Mouse (Mus musculus) midbrain, embryonic 13.5 days (tissue): ENCODE results near the gene Tomm40l. TPM values are rescaled to one million over a fixed set of nuclear protein-coding genes. Genes with fewer than 3 reads are reported as not detected.

Experiments
- ATAC-seq: fragments of 200-750 bp; cut with Nextera tagmentation; 2 replicates; pipeline ENCODE4 v1.8.0; 2017; ENCODE audit warnings: mild to moderate bottlenecking, moderate TSS enrichment, moderate library complexity
- H3K27ac ChIP-seq: fragments of 300-500 bp; sonication (generic); 2 replicates; pipeline ENCODE4 v1.5.1; 2015; ENCODE audit warnings: inconsistent platforms, mild to moderate bottlenecking, moderate library complexity
- H3K27me3 ChIP-seq: fragments of 300-500 bp; sonication (generic); 2 replicates; pipeline ENCODE4 v1.6.1; 2015; ENCODE audit warnings: mild to moderate bottlenecking, inconsistent platforms
- H3K36me3 ChIP-seq: fragments of 300-500 bp; sonication (generic); 2 replicates; pipeline ENCODE4 v1.6.1; 2015; ENCODE audit warnings: mild to moderate bottlenecking, inconsistent platforms
- H3K4me1 ChIP-seq: fragments of 300-500 bp; sonication (generic); replicated peaks from 2 replicates; pipeline ENCODE4 v1.6.1; 2015; ENCODE audit warnings: inconsistent platforms
- H3K4me2 ChIP-seq: fragments of 300-500 bp; sonication (generic); replicated peaks from 2 replicates; pipeline ENCODE4 v1.6.1; 2015; ENCODE audit warnings: moderate library complexity, mild to moderate bottlenecking, inconsistent platforms
- H3K4me3 ChIP-seq: fragments of 300-500 bp; sonication (generic); replicated peaks from 2 replicates; pipeline ENCODE4 v1.5.1; 2015; ENCODE audit warnings: mild to moderate bottlenecking, inconsistent platforms
- H3K9ac ChIP-seq: fragments of 300-500 bp; sonication (generic); replicated peaks from 2 replicates; pipeline ENCODE4 v1.6.1; 2015; ENCODE audit warnings: mild to moderate bottlenecking, inconsistent platforms
- H3K9me3 ChIP-seq: fragments of 300-500 bp; sonication (generic); 2 replicates; pipeline ENCODE4 v1.6.1; 2016; ENCODE audit warnings: mild to moderate bottlenecking, inconsistent platforms
- WGBS: fragments of 180-500 bp; shearing (Covaris S2); methylation state at CpG from one replicate; pipeline ENCODE4 v1.1.7; 2015; 5-methylcytosine and 5-hydroxymethylcytosine counted together
- polyA plus RNA-seq: library from polyadenylated mRNA; unstranded; fragments of >200 nt; fragmentation: Nextera tagmentation; extraction: Ambion mirVana; gene quantifications from 2 replicates; pipeline ENCODE4 v1.2.1, GENCODE M21; 2015

Tomm40l gene
- polyA plus RNA-seq, 1 experiment from 2014 or later: 37.9 TPM

DNA sequence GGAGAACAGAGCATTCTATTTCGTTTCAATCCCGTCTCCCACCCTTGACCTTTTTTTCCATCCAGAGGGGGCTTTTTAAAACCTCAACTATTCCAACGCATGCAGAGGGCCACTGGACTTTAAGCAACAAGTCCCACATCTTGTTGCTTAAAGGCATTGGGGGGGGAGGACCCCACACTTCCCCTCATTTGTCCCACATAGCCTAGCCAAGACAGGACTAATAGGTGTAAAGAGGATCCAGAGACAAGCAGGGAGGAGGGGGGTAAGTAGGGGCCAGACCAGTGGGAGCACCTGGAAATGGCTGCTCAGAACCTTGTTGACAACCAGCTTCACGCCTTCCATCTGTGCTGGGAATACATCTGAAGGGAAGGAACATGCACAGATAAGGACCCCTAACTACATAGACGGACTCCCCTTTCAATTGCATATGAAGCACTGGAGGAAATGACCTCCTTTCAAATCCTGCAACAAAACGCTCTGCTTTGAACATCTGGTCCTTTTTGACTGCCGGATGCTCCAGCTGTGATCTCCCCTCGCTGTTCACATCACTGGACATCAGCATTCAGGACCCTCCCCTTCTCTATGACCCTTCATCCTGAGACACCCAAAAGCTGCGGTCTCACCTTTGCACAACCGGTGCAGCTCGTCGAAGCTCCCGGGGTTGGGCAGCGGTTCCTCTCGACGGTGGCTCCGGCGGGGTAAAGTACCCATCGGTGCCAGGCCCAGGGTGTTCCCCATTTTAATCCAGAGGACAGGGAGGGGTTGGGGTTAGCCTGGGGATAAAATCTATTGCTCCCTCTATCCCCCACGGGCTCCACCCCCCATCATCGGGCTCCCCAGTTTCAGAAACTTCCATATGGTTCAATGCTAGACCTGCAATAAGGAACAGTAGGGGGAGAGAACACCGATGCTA is 777 bp downstream of the Tomm40l start:
- no peaks in the 10 kb centered on the region for H3K27me3 ChIP-seq
- ATAC-seq: no peak
- 7% methylated on average over 22 of the region's 22 CpGs for WGBS

GRCm38 (mm10) chr1:171220871-171221270 is 1.4 kb downstream of the Tomm40l start:
- Histone ChIP-seq H3K36me3 (peaks cover 30% of the 10 kb centered on the region), H3K9ac (no peak overlapping the region), H3K4me1 (peaks cover 16% of the 10 kb centered on the region), H3K27me3 (no peaks in the 10 kb centered on the region), H3K4me2 (peak overlapping the region; percentile 89), H3K9me3 (no peaks in the 10 kb centered on the region), H3K4me3 (peak overlapping the region; percentile 53), H3K27ac (no peak overlapping the region)
- peak; percentile 46 for ATAC-seq
- 6% methylated on average over 10 of the region's 10 CpGs for WGBS

More for the DNA sequence above, 777 bp downstream of the Tomm40l start:
- peak overlapping the region; percentile 53 for H3K4me3 ChIP-seq
- no peaks in the 10 kb centered on the region for H3K9me3 ChIP-seq
- peaks cover 30% of the 10 kb centered on the region for H3K36me3 ChIP-seq
- peak overlapping the region; percentile 89 for H3K4me2 ChIP-seq
- H3K9ac ChIP-seq: peak overlapping the region; percentile 68
- 0 out of 2 replicates have a peak overlapping the region, but pooled peaks have one; percentile 25 for H3K27ac ChIP-seq
- peaks cover 16% of the 10 kb centered on the region for H3K4me1 ChIP-seq

DNA sequence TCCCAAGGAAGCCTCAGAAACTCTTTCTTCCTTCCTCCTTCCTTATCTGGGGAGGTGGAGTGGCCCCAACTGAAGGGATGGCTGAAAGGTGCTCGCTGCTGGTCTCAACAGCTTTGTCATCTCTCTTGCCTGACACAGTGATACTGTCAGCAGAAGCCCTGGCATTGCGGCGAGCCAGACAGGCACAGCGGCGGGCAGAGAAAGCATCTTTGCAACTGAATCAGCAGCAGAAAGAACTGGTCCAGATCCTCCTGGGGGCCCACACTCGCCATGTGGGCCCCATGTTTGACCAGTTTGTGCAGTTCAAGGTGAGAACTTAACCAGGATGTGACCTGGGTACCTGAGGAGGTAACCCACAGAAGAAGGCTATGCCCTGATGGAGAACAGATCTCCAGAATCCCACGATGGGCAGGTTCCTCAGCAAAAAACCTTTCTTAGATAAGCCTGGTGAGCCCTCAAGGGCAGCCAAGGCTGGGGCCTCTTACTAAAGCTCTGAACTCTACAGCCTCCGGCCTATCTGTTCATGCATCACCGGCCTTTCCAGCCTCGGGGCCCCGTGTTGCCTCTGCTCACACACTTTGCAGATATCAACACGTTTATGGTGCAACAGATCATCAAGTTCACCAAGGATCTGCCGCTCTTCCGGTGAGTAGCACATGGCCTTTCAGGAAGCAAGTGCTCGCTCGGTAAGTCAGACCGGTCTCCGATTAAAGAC is 5.9 kb downstream of the Tomm40l start:
- Histone ChIP-seq H3K4me3 (no peak overlapping the region), H3K9ac (no peak overlapping the region), H3K36me3 (peaks cover 30% of the 10 kb centered on the region), H3K4me1 (peaks cover 8% of the 10 kb centered on the region), H3K27ac (no peak overlapping the region), H3K9me3 (no peaks in the 10 kb centered on the region), H3K4me2 (no peak overlapping the region), H3K27me3 (no peaks in the 10 kb centered on the region)
- ATAC-seq: no peak
- WGBS: 91% methylated on average over 18 of the region's 18 CpGs

DNA sequence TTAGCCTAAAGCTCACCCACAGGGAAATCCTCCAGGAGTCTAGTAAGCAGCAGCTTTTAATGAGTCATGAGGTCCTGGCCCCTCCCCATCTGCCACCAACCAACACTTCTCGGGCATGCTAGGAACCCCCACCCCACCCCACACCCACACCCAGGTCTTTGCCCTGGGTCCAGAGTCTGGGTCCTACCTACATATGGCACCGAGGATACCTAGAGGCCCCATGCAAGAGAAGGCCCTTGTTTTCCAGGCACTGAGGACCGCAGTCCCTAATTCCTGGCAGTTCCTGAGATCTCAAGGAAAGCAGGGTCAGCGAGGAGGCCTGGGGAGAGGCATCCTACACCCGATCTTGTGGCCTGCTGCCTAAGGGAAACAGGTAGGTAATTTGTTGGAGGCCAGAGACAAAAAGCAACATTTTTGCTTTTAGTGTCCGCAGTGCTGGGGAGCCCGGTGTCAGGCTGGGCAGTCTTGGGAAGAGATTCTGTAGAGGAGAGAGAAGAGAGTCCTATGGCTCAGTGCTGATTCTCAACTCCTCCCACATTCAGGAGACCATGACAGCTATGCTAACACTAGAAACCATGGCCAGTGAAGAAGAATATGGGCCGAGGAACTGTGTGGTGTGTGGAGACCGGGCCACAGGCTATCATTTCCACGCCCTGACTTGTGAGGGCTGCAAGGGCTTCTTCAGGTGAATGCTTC is 8.4 kb downstream of the Tomm40l start, which contains the start of gene Nr1i3:
Gene Nr1i3, plus strand, starts transcription at position 170 of the 696 bp plus-strand sequence.
- Histone ChIP-seq H3K27ac (no peak within 1 kb of the TSS), H3K9me3 (no peaks in the 10 kb centered on the region), H3K4me3 (no peak within 1 kb of the TSS), H3K27me3 (no peaks in the 10 kb centered on the region), H3K4me1 (no peaks in the 10 kb centered on the region), H3K36me3 (peaks cover 17% of the 10 kb centered on the region; the same call in 1 of the 2 replicates), H3K4me2 (no peak within 1 kb of the TSS), H3K9ac (no peak within 1 kb of the TSS)
- 67% methylated on average over 10 of the region's 10 CpGs for WGBS
- no peak for ATAC-seq

GRCm38 (mm10) chr1:171212854-171213253 is 9.5 kb downstream of the Tomm40l start:
- no peak overlapping the region for H3K4me3 ChIP-seq
- H3K36me3 ChIP-seq: 0 out of 2 replicates have a peak, but pooled peaks cover 6% of the 10 kb centered on the region
- H3K27me3 ChIP-seq: no peaks in the 10 kb centered on the region
- no peaks in the 10 kb centered on the region for H3K9me3 ChIP-seq
- H3K27ac ChIP-seq: no peak overlapping the region
- H3K4me2 ChIP-seq: no peak overlapping the region
- WGBS: 39% methylated on average over 3 of the region's 3 CpGs
- no peak for ATAC-seq
- H3K9ac ChIP-seq: no peak overlapping the region
- no peaks in the 10 kb centered on the region for H3K4me1 ChIP-seq

DNA sequence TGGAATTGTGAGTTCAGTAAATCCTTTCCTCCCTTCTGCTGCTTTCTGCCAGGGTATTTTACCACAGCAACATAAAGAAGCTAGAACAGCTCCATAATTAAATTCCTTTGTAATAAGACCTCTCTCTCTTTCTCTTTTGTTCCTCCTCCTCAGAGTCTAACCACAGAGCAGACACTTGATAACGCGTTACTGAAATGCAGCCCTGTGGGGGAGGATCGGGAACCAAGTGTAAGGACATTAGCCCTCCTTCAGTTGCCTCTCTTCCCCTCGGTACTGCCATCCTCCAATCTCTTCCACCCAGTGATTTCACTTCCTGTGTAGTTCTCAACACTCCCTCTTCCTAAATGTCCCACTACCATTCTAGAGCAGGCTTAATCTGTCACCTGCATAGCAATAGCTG is 12.9 kb downstream of the Tomm40l start:
- Histone ChIP-seq H3K27me3 (no peaks in the 10 kb centered on the region), H3K27ac (no peak overlapping the region), H3K9me3 (no peaks in the 10 kb centered on the region), H3K36me3 (no peaks in the 10 kb centered on the region), H3K4me2 (no peak overlapping the region), H3K4me3 (no peak overlapping the region), H3K4me1 (peaks cover 3% of the 10 kb centered on the region; the same call in 1 of the 2 replicates), H3K9ac (no peak overlapping the region)
- WGBS: 20% methylated on average over 4 of the region's 4 CpGs
- ATAC-seq: no peak

GRCm38 (mm10) chr1:171205704-171206493 is 16.4 kb downstream of the Tomm40l start:
- Histone ChIP-seq H3K36me3 (no peaks in the 10 kb centered on the region), H3K27ac (no peak overlapping the region), H3K9ac (no peak overlapping the region), H3K4me1 (peaks cover 3% of the 10 kb centered on the region; the same call in 1 of the 2 replicates), H3K4me2 (no peak overlapping the region), H3K4me3 (no peak overlapping the region), H3K9me3 (no peaks in the 10 kb centered on the region), H3K27me3 (no peaks in the 10 kb centered on the region)
- 63% methylated on average over 6 of the region's 6 CpGs for WGBS
- ATAC-seq: no peak

- no peak for ATAC-seq
- Histone ChIP-seq H3K4me3 (no peak overlapping the region), H3K27me3 (no peaks in the 10 kb centered on the region), H3K9ac (no peak overlapping the region), H3K4me1 (peaks cover 3% of the 10 kb centered on the region; the same call in 1 of the 2 replicates), H3K27ac (no peak overlapping the region), H3K9me3 (no peaks in the 10 kb centered on the region), H3K4me2 (no peak overlapping the region), H3K36me3 (no peaks in the 10 kb centered on the region)
- WGBS: 62% methylated on average over 7 of the region's 7 CpGs
Observed at GRCm38 (mm10) chr1:171204249-171204644, 18.1 kb downstream of the Tomm40l start.

DNA sequence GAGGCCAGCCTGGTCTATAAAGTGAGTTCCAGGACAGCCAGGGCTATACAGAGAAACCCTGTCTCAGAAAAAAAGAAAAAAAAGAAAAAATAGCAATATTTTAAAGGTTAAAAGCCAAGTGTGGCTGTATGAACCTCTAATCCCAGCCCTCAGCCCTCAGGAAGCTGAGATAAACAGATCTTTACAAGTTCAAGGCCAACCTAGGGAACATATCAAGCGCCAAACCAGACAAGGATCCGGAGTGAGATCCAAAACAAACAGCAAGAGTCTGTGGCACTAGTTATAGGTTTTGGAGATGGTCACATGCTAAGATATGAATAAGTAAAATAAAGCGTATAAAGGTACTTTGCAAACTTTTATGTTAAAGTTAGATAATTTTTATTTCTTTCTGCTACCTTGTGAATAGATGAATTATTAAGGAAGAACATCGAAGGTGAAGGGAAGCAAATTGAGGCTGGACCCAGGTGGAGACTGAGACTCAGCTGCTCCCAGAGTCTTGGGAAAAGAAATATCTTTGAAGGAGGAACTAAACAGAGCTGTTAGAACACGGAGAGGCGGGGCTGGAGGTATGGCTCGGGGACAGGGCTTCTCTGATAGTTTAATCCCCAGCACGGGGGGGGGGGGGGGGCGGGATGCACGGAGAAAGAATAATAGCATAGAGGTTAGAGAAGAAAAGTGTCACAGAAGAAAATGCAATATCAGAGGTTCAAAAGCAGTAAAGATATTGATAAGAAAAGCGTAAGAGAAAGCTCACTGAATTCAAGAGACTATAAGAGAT is 18.7 kb downstream of the Tomm40l start:
- 52% methylated on average over 11 of the region's 11 CpGs for WGBS
- Histone ChIP-seq H3K4me1 (peaks cover 3% of the 10 kb centered on the region; the same call in 1 of the 2 replicates), H3K9ac (no peak overlapping the region), H3K4me3 (no peak overlapping the region), H3K9me3 (no peaks in the 10 kb centered on the region), H3K27ac (no peak overlapping the region), H3K27me3 (peaks cover 3% of the 10 kb centered on the region; the same call in 1 of the 2 replicates), H3K4me2 (no peak overlapping the region), H3K36me3 (no peaks in the 10 kb centered on the region)
- ATAC-seq: no peak

- no peak overlapping the region for H3K4me2 ChIP-seq
- no peak overlapping the region for H3K4me3 ChIP-seq
- peaks cover 6% of the 10 kb centered on the region for H3K4me1 ChIP-seq
- 100% methylated on average over 1 of the region's 1 CpGs for WGBS
- no peak overlapping the region for H3K9ac ChIP-seq
- ATAC-seq: no peak
- H3K9me3 ChIP-seq: no peaks in the 10 kb centered on the region
- peaks cover 18% of the 10 kb centered on the region for H3K27me3 ChIP-seq
- no peaks in the 10 kb centered on the region for H3K36me3 ChIP-seq
- H3K27ac ChIP-seq: no peak overlapping the region
Observed at GRCm38 (mm10) chr1:171200769-171201168, 21.5 kb downstream of the Tomm40l start.
